Mouse (Mus musculus) embryonic facial prominence, embryonic 11.5 days (tissue): ENCODE measurements around the gene Cfap45. TPM values are rescaled to one million over a fixed set of nuclear protein-coding genes. Genes with fewer than 3 reads are reported as not detected.

Source experiments
- ATAC-seq: fragments of 200-750 bp; cut with Nextera tagmentation; replicated peaks from 2 replicates; pipeline ENCODE4 v1.8.0; 2017; ENCODE audit warnings: low read depth; ENCODE audit not compliant: insufficient number of reproducible peaks, low FRiP score, low TSS enrichment
- DNase-seq: peaks from one replicate; pipeline ENCODE4 v3.0.0-alpha.2; 2015; ENCODE audit warnings: low spot score
- H3K27ac ChIP-seq: fragments of 300-500 bp; sonication (generic); replicated peaks from 2 replicates; pipeline ENCODE4 v1.5.1; 2014; ENCODE audit warnings: mild to moderate bottlenecking, low read depth, low read length, control low read depth
- H3K27me3 ChIP-seq: fragments of 300-500 bp; sonication (generic); 2 replicates; pipeline ENCODE4 v1.6.1; 2014; ENCODE audit warnings: mild to moderate bottlenecking, low read length, moderate library complexity, mixed read lengths; ENCODE audit not compliant: control insufficient read depth, insufficient read depth
- H3K36me3 ChIP-seq: fragments of 300-500 bp; sonication (generic); replicated peaks from 2 replicates; pipeline ENCODE4 v1.6.1; 2014; ENCODE audit warnings: low read depth, mild to moderate bottlenecking, low read length, moderate library complexity, mixed read lengths; ENCODE audit not compliant: control insufficient read depth, insufficient read depth
- H3K4me1 ChIP-seq: fragments of 300-500 bp; sonication (generic); 2 replicates; pipeline ENCODE4 v1.6.1; 2014; ENCODE audit warnings: low read length, mixed read lengths; ENCODE audit not compliant: control insufficient read depth, insufficient read depth
- H3K4me2 ChIP-seq: fragments of 300-500 bp; sonication (generic); 2 replicates; pipeline ENCODE4 v1.6.1; 2014; ENCODE audit warnings: low read depth, mild to moderate bottlenecking, control low read depth, low read length, moderate library complexity
- H3K4me3 ChIP-seq: fragments of 300-500 bp; sonication (generic); 2 replicates; pipeline ENCODE4 v1.5.1; 2014; ENCODE audit warnings: low read depth, low read length, control low read depth
- H3K9ac ChIP-seq: fragments of 300-500 bp; sonication (generic); replicated peaks from 2 replicates; pipeline ENCODE4 v1.6.1; 2014; ENCODE audit warnings: mild to moderate bottlenecking, control low read depth, low read length
- H3K9me3 ChIP-seq: fragments of 300-500 bp; sonication (generic); replicated peaks from 2 replicates; pipeline ENCODE4 v1.6.1; 2016; ENCODE audit warnings: mild to moderate bottlenecking, low read length, inconsistent platforms, mixed read lengths; ENCODE audit not compliant: control insufficient read depth
- WGBS: fragments of 180-500 bp; shearing (Covaris S2); extraction: QIAGEN DNeasy Blood & Tissue Kit; methylation state at CpG from one replicate; pipeline ENCODE4 v1.1.7; 2014; 5-methylcytosine and 5-hydroxymethylcytosine counted together
- polyA plus RNA-seq: library from polyadenylated mRNA; unstranded; fragments of >200 nt; fragmentation: Nextera tagmentation; extraction: Ambion mirVana; gene quantifications from 2 replicates; pipeline ENCODE4 v1.2.1, GENCODE M21; 2014

Gene Cfap45
- polyA plus RNA-seq, 1 experiment from 2014 or later: 0.65 TPM

GRCm38 (mm10) chr1:172525027-172525764 lies 4.6 kb downstream of the Cfap45 start:
- Histone ChIP-seq H3K9me3 (no peaks in the 10 kb centered on the region), H3K27me3 (no peaks in the 10 kb centered on the region), H3K4me1 (no peaks in the 10 kb centered on the region), H3K27ac (no peak overlapping the region), H3K4me2 (no peak overlapping the region), H3K9ac (no peak overlapping the region), H3K4me3 (no peak overlapping the region), H3K36me3 (no peaks in the 10 kb centered on the region)
- ATAC-seq: no peak
- 41% methylated on average over 15 of the region's 15 CpGs for WGBS
- peak; percentile 60 for DNase-seq

- Histone ChIP-seq H3K4me3 (no peak overlapping the region), H3K4me1 (no peaks in the 10 kb centered on the region), H3K27ac (no peak overlapping the region), H3K9ac (no peak overlapping the region), H3K4me2 (no peak overlapping the region), H3K36me3 (no peaks in the 10 kb centered on the region), H3K27me3 (no peaks in the 10 kb centered on the region), H3K9me3 (no peaks in the 10 kb centered on the region)
- ATAC-seq (no peak), DNase-seq (no peak)
- WGBS: 68% methylated on average over 7 of the region's 7 CpGs
Measured at GRCm38 (mm10) chr1:172525971-172526370, 5.4 kb downstream of the Cfap45 start.

- WGBS: 75% methylated on average over 23 of the region's 23 CpGs
- H3K4me3 ChIP-seq: no peak overlapping the region
- H3K9me3 ChIP-seq: no peaks in the 10 kb centered on the region
- H3K27ac ChIP-seq: no peak overlapping the region
- no peaks in the 10 kb centered on the region for H3K36me3 ChIP-seq
- H3K4me1 ChIP-seq: no peaks in the 10 kb centered on the region
- H3K9ac ChIP-seq: no peak overlapping the region
- DNase-seq: no peak
- no peak for ATAC-seq
- no peaks in the 10 kb centered on the region for H3K27me3 ChIP-seq
- H3K4me2 ChIP-seq: no peak overlapping the region; the same call in 1 of the 2 replicates
Measured at GRCm38 (mm10) chr1:172526380-172527081, 5.9 kb downstream of the Cfap45 start.

GRCm38 (mm10) chr1:172527431-172527830 lies 6.8 kb downstream of the Cfap45 start:
- H3K36me3 ChIP-seq: no peaks in the 10 kb centered on the region
- H3K27ac ChIP-seq: no peak overlapping the region
- no peak overlapping the region for H3K9ac ChIP-seq
- no peaks in the 10 kb centered on the region for H3K27me3 ChIP-seq
- H3K9me3 ChIP-seq: no peaks in the 10 kb centered on the region
- ATAC-seq (no peak), DNase-seq (no peak)
- no peak overlapping the region for H3K4me2 ChIP-seq
- H3K4me3 ChIP-seq: no peak overlapping the region
- no peaks in the 10 kb centered on the region for H3K4me1 ChIP-seq
- 92% methylated on average over 10 of the region's 10 CpGs for WGBS

GRCm38 (mm10) chr1:172528701-172529100 lies 8.1 kb downstream of the Cfap45 start:
- Histone ChIP-seq H3K4me2 (no peak overlapping the region), H3K9me3 (no peaks in the 10 kb centered on the region), H3K4me3 (no peak overlapping the region), H3K27ac (no peak overlapping the region), H3K36me3 (no peaks in the 10 kb centered on the region), H3K9ac (no peak overlapping the region), H3K4me1 (no peaks in the 10 kb centered on the region), H3K27me3 (no peaks in the 10 kb centered on the region)
- ATAC-seq: peak; percentile 29; the same call in 1 of the 2 replicates
- 6% methylated on average over 7 of the region's 7 CpGs for WGBS
- DNase-seq: peak; percentile 90

- whole genome bisulfite sequencing: 8% methylated on average over 8 of the region's 8 CpGs
- no peak overlapping the region for H3K9ac ChIP-seq
- peak; percentile 8; the same call in 1 of the 2 replicates for ATAC-seq
- no peaks in the 10 kb centered on the region for H3K4me1 ChIP-seq
- no peaks in the 10 kb centered on the region for H3K36me3 ChIP-seq
- H3K27ac ChIP-seq: no peak overlapping the region
- DNase-seq: no peak
- H3K4me3 ChIP-seq: no peak overlapping the region
- H3K27me3 ChIP-seq: no peaks in the 10 kb centered on the region
- no peaks in the 10 kb centered on the region for H3K9me3 ChIP-seq
- no peak overlapping the region for H3K4me2 ChIP-seq
Measured at GRCm38 (mm10) chr1:172530544-172531220, 10.1 kb downstream of the Cfap45 start.

GRCm38 (mm10) chr1:172532551-172532950 lies 11.9 kb downstream of the Cfap45 start:
- Histone ChIP-seq H3K4me2 (peak overlapping the region; percentile 27), H3K9me3 (no peaks in the 10 kb centered on the region), H3K27me3 (no peaks in the 10 kb centered on the region), H3K4me1 (no peaks in the 10 kb centered on the region), H3K9ac (peak overlapping the region; percentile 51), H3K36me3 (no peaks in the 10 kb centered on the region), H3K4me3 (no peak overlapping the region), H3K27ac (no peak overlapping the region)
- 2% methylated on average over 13 of the region's 13 CpGs for WGBS
- DNase-seq (peak; percentile 73), ATAC-seq (peak; percentile 70)

- DNase-seq (no peak), ATAC-seq (no peak)
- H3K36me3 ChIP-seq: no peaks in the 10 kb centered on the region
- no peak overlapping the region for H3K4me2 ChIP-seq
- 84% methylated on average over 16 of the region's 16 CpGs for WGBS
- H3K9ac ChIP-seq: no peak overlapping the region
- H3K4me1 ChIP-seq: no peaks in the 10 kb centered on the region
- H3K9me3 ChIP-seq: no peaks in the 10 kb centered on the region
- H3K27me3 ChIP-seq: no peaks in the 10 kb centered on the region
- H3K27ac ChIP-seq: no peak overlapping the region
- H3K4me3 ChIP-seq: no peak overlapping the region
Measured at GRCm38 (mm10) chr1:172535116-172535515, 14.5 kb downstream of the Cfap45 start.
